Mouse (Mus musculus): ENCODE data around the gene Dclk3.

GRCm38 (mm10) chr9:111495561-111495960, 56.7 kb downstream of the Dclk3 start:
- peak; percentile 97 for TF ChIP-seq CTCF (IDR thresholded peaks at IDR 0.05; ENCODE audit: borderline replicate concordance, insufficient read depth, low read depth, low read length)
- no peak for TF ChIP-seq POLR2A (IDR thresholded peaks at IDR 0.05; ENCODE audit: borderline replicate concordance, insufficient read depth, low read length)
